Mouse (Mus musculus) testis, adult 2 months (tissue): ENCODE data around the gene BC051019.

ENCODE experiments used
- CTCF ChIP-seq: fragments of 200-500 bp; IDR thresholded peaks from 2 replicates; pipeline ENCODE4 v1.5.1; 2012; ENCODE audit warnings: low read depth, mild to moderate bottlenecking, inconsistent platforms, low read length, moderate library complexity; ENCODE audit not compliant: control insufficient read depth, insufficient read depth, insufficient replicate concordance
- POLR2A ChIP-seq: fragments of 200-500 bp; IDR thresholded peaks from 2 replicates; pipeline ENCODE4 v1.6.1; 2012; ENCODE audit warnings: low read depth, mild to moderate bottlenecking, inconsistent platforms, low read length, moderate library complexity; ENCODE audit not compliant: control insufficient read depth

DNA sequence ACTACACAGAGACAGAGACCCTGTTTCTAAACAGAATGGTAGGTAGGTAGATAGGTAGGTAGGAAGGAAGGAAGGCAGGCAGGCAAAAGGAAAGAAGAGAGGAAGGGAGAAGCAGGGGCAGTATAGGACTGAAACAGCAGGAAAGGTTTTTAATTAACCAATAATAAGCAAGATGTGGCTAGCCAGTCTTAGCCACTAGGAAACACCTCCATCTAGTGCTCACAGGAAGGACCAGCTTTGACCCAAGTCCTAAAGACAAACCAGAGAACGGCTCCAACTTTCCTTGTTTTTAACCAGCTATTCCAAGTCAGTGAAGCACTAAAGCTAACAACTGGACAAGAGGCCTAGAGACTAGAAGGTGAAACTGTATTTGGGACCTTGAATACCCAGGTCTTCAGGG, 24.1 kb upstream of the BC051019 start:
- TF ChIP-seq CTCF (no peak), POLR2A (no peak)
